Mouse (Mus musculus) heart, embryonic 13.5 days (tissue): ENCODE data around the gene Gnat1. TPM values are rescaled to one million over a fixed set of nuclear protein-coding genes. Genes with fewer than 3 reads are reported as not detected.

ENCODE experiments used
- ATAC-seq: fragments of 200-750 bp; cut with Nextera tagmentation; 2 replicates; pipeline ENCODE4 v1.8.0; 2017; ENCODE audit warnings: moderate TSS enrichment; ENCODE audit not compliant: insufficient number of reproducible peaks, low FRiP score, low TSS enrichment; ENCODE audit errors: extremely low read depth
- H3K27ac ChIP-seq: fragments of 300-500 bp; sonication (generic); replicated peaks from 2 replicates; pipeline ENCODE4 v1.5.1; 2015; ENCODE audit warnings: moderate library complexity, mild to moderate bottlenecking, inconsistent platforms
- H3K27me3 ChIP-seq: fragments of 300-500 bp; sonication (generic); replicated peaks from 2 replicates; pipeline ENCODE4 v1.6.1; 2015; ENCODE audit warnings: mild to moderate bottlenecking, inconsistent platforms
- H3K36me3 ChIP-seq: fragments of 300-500 bp; sonication (generic); 2 replicates; pipeline ENCODE4 v1.6.1; 2015; ENCODE audit warnings: mild to moderate bottlenecking, inconsistent platforms
- H3K4me1 ChIP-seq: fragments of 300-500 bp; sonication (generic); 2 replicates; pipeline ENCODE4 v1.6.1; 2015; ENCODE audit warnings: inconsistent platforms
- H3K4me2 ChIP-seq: fragments of 300-500 bp; sonication (generic); 2 replicates; pipeline ENCODE4 v1.6.1; 2015; ENCODE audit warnings: inconsistent platforms, mild to moderate bottlenecking, moderate library complexity
- H3K4me3 ChIP-seq: fragments of 300-500 bp; sonication (generic); 2 replicates; pipeline ENCODE4 v1.5.1; 2015; ENCODE audit warnings: moderate library complexity, mild to moderate bottlenecking, inconsistent platforms
- H3K9ac ChIP-seq: fragments of 300-500 bp; sonication (generic); 2 replicates; pipeline ENCODE4 v1.6.1; 2015; ENCODE audit warnings: inconsistent platforms, mild to moderate bottlenecking, moderate library complexity
- H3K9me3 ChIP-seq: fragments of 300-500 bp; sonication (generic); 2 replicates; pipeline ENCODE4 v1.6.1; 2016; ENCODE audit warnings: inconsistent platforms
- WGBS: fragments of 180-500 bp; shearing (Covaris S2); methylation state at CpG from one replicate; pipeline ENCODE4 v1.1.7; 2015; ENCODE audit warnings: mixed read lengths; 5-methylcytosine and 5-hydroxymethylcytosine counted together
- polyA plus RNA-seq: library from polyadenylated mRNA; unstranded; fragments of >200 nt; fragmentation: Nextera tagmentation; extraction: Ambion mirVana; gene quantifications from 2 replicates; pipeline ENCODE4 v1.2.1, GENCODE M21; 2015

Gene Gnat1
- 0.90 and 1.3 TPM in 2 replicates for polyA plus RNA-seq

DNA sequence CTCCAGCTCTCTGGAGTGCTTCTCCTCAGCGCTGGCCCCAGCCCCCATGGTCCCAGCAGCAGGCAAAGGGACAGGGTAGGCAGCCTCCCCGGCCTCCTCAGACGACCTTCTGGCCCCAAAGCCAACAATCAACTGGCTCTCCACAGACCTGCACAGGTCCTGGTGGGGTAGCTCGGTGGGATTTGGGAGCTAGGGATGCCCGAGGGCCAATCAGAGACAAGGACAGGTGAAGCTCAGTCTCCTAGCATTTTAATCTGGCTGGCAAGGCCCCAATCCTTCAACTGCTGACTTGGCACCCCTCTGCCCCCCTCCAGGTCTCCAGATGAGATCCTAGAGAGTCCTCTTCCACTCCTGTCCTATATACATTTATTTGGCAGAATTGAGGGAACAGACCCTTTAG lies at the start of gene Gnat1:
Gnat1 (minus strand) TSS at position 212 of the 400 bp plus-strand sequence.
- Histone ChIP-seq H3K4me1 (peaks cover 17% of the 10 kb centered on the region), H3K4me2 (no peak within 1 kb of the TSS), H3K9me3 (no peaks in the 10 kb centered on the region), H3K36me3 (peaks cover 7% of the 10 kb centered on the region), H3K27me3 (peaks cover 66% of the 10 kb centered on the region), H3K4me3 (no peak within 1 kb of the TSS), H3K9ac (no peak within 1 kb of the TSS; the same call in 1 of the 2 replicates), H3K27ac (no peak within 1 kb of the TSS)
- WGBS: 33% methylated on average over 5 of the region's 5 CpGs
- no peak for ATAC-seq

GRCm38 (mm10) chr9:107728919-107729670 lies 49.6 kb upstream of the Gnat1 start:
- ATAC-seq: no peak
- Histone ChIP-seq H3K4me1 (peaks cover 18% of the 10 kb centered on the region), H3K4me2 (no peak overlapping the region), H3K27me3 (peaks cover 6% of the 10 kb centered on the region), H3K9ac (no peak overlapping the region), H3K27ac (no peak overlapping the region), H3K36me3 (no peaks in the 10 kb centered on the region), H3K4me3 (no peak overlapping the region), H3K9me3 (no peaks in the 10 kb centered on the region)
- WGBS: 35% methylated on average over 6 of the region's 6 CpGs

DNA sequence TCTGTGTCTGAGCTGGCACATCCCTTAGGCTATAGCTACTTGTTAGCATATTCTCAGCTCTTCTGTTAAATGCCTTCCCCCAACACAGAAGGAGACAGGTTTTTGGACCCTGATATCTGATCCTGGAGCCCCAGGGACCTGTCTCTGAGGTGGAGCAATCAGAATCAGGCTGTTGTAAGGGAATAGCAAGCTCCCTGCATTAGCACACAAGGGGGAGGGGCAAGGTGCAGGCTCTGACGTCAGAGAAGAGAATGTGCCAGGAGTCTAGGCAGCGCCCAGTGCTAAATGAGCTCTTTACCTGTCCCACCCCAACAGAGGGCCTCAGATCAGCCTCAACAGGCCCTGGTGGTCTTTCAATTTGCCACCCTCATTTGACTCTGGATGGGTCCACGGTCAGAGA lies 47.5 kb upstream of the Gnat1 start:
- H3K36me3 ChIP-seq: no peaks in the 10 kb centered on the region
- H3K27me3 ChIP-seq: peaks cover 13% of the 10 kb centered on the region
- H3K9ac ChIP-seq: no peak overlapping the region
- no peaks in the 10 kb centered on the region for H3K9me3 ChIP-seq
- H3K4me2 ChIP-seq: no peak overlapping the region
- ATAC-seq: no peak
- H3K27ac ChIP-seq: no peak overlapping the region
- H3K4me1 ChIP-seq: peaks cover 31% of the 10 kb centered on the region
- WGBS: 57% methylated on average over 3 of the region's 3 CpGs
- H3K4me3 ChIP-seq: no peak overlapping the region

DNA sequence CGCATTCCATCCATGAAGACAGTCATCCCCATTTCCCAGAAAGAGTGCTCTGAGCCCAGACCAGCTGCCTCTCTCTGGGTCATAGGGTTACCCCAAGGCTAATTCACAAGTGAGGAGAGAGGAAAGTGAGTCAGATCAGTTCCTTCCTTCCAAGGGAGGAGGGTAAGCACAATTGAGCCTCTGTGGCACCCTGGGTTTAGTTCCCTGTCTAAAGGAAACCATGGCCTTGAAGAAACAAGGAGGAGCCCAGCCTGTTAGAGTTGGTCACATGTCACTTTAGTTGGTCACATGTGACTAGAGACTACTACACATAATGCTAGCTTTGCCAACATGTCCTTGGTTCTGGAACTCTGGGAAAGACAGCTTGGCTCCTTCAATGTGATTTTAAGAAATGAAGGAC lies 45.3 kb upstream of the Gnat1 start:
- Histone ChIP-seq H3K9ac (no peak overlapping the region), H3K4me3 (no peak overlapping the region), H3K36me3 (no peaks in the 10 kb centered on the region), H3K27ac (peak overlapping the region; percentile 61), H3K9me3 (no peaks in the 10 kb centered on the region), H3K4me1 (peaks cover 31% of the 10 kb centered on the region), H3K27me3 (peaks cover 28% of the 10 kb centered on the region), H3K4me2 (no peak overlapping the region)
- 85% methylated on average over 1 of the region's 1 CpGs for WGBS
- no peak for ATAC-seq

DNA sequence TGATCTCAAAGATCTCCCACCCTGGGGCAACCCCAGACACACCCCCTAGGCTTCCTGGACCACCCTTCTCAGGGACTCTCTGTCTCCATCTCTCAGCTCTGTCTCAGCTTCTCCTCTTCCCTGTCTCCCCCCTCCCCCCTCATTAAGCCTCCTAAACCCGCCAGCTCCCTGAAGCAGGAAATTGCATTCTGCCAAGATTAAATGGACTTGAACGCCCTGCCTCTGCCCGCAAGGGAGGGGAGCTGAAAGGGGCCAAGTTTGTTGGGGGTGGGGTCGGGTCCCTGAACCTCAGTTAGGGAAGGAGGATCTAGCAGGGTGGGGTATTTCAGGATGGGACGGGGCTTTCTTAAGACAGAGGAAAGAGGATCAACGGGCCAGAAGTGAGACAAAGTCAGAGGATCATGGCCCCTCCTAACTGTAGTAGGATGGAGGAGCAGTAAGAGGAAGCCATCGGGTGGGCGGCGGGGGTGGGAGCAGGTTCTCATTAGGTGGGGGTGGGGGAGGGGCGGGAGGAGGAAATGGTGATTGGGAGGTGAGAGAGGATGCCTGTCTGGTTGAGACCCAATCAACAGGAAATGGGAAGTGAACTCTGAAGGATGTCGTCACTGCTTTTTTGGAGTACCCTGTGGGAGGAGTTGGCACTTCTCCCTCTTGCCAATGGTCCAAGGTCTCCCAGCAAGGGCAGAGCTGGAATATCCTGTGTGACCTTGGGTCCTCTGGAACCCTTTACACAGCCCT lies 44.5 kb upstream of the Gnat1 start:
- 2% methylated on average over 11 of the region's 11 CpGs for WGBS
- peak overlapping the region; percentile 48 for H3K4me2 ChIP-seq
- peaks cover 26% of the 10 kb centered on the region for H3K4me1 ChIP-seq
- H3K9me3 ChIP-seq: no peaks in the 10 kb centered on the region
- H3K36me3 ChIP-seq: no peaks in the 10 kb centered on the region
- peaks cover 28% of the 10 kb centered on the region for H3K27me3 ChIP-seq
- peak overlapping the region; percentile 61 for H3K27ac ChIP-seq
- 0 out of 2 replicates have a peak overlapping the region, but pooled peaks have one; percentile 8 for H3K9ac ChIP-seq
- ATAC-seq: no peak
- H3K4me3 ChIP-seq: no peak overlapping the region

- ATAC-seq: no peak
- H3K4me1 ChIP-seq: peaks cover 21% of the 10 kb centered on the region
- H3K4me2 ChIP-seq: peak overlapping the region; percentile 48
- WGBS: 17% methylated on average over 6 of the region's 6 CpGs
- peak overlapping the region; percentile 8; the same call in 1 of the 2 replicates for H3K9ac ChIP-seq
- H3K27ac ChIP-seq: peak overlapping the region; percentile 61
- H3K27me3 ChIP-seq: peaks cover 28% of the 10 kb centered on the region
- no peaks in the 10 kb centered on the region for H3K36me3 ChIP-seq
- H3K4me3 ChIP-seq: no peak overlapping the region
- H3K9me3 ChIP-seq: no peaks in the 10 kb centered on the region
Observed at GRCm38 (mm10) chr9:107723292-107723691, 43.8 kb upstream of the Gnat1 start.

- Histone ChIP-seq H3K9me3 (no peaks in the 10 kb centered on the region), H3K27ac (no peak overlapping the region), H3K9ac (no peak overlapping the region), H3K4me3 (no peak overlapping the region), H3K36me3 (no peaks in the 10 kb centered on the region), H3K4me2 (no peak overlapping the region), H3K27me3 (peaks cover 52% of the 10 kb centered on the region), H3K4me1 (peaks cover 46% of the 10 kb centered on the region)
- no peak for ATAC-seq
- 74% methylated on average over 10 of the region's 10 CpGs for WGBS
Observed at GRCm38 (mm10) chr9:107718781-107719540, 39.4 kb upstream of the Gnat1 start.

GRCm38 (mm10) chr9:107716951-107717350 lies 37.4 kb upstream of the Gnat1 start:
- H3K27me3 ChIP-seq: peaks cover 42% of the 10 kb centered on the region
- 23% methylated on average over 6 of the region's 6 CpGs for WGBS
- peak overlapping the region; percentile 44 for H3K9ac ChIP-seq
- 0 out of 2 replicates have a peak, but pooled peaks have one; percentile 33 for ATAC-seq
- H3K4me2 ChIP-seq: no peak overlapping the region
- H3K9me3 ChIP-seq: no peaks in the 10 kb centered on the region
- H3K36me3 ChIP-seq: no peaks in the 10 kb centered on the region
- H3K4me3 ChIP-seq: no peak overlapping the region
- H3K4me1 ChIP-seq: peaks cover 42% of the 10 kb centered on the region
- H3K27ac ChIP-seq: no peak overlapping the region

GRCm38 (mm10) chr9:107715632-107716031 lies 36.1 kb upstream of the Gnat1 start:
- 75% methylated on average over 2 of the region's 2 CpGs for WGBS
- H3K4me3 ChIP-seq: no peak overlapping the region
- ATAC-seq: no peak
- H3K4me1 ChIP-seq: peaks cover 42% of the 10 kb centered on the region
- H3K27me3 ChIP-seq: peaks cover 44% of the 10 kb centered on the region
- H3K4me2 ChIP-seq: no peak overlapping the region
- H3K9ac ChIP-seq: no peak overlapping the region
- H3K9me3 ChIP-seq: no peaks in the 10 kb centered on the region
- H3K36me3 ChIP-seq: no peaks in the 10 kb centered on the region
- H3K27ac ChIP-seq: no peak overlapping the region

GRCm38 (mm10) chr9:107714221-107714952 lies 34.9 kb upstream of the Gnat1 start:
- Histone ChIP-seq H3K27me3 (peaks cover 48% of the 10 kb centered on the region), H3K4me2 (peak overlapping the region; percentile 29), H3K36me3 (no peaks in the 10 kb centered on the region), H3K9me3 (no peaks in the 10 kb centered on the region), H3K9ac (no peak overlapping the region), H3K27ac (peak overlapping the region; percentile 64), H3K4me1 (peaks cover 52% of the 10 kb centered on the region), H3K4me3 (no peak overlapping the region)
- no peak for ATAC-seq
- 13% methylated on average over 12 of the region's 12 CpGs for WGBS
